Mouse (Mus musculus): Measurements from ENCODE around the gene Fmc1. TPM values are rescaled to one million over a fixed set of nuclear protein-coding genes. Genes with fewer than 3 reads are reported as not detected.

Fmc1 gene
- 24.2 TPM for total RNA-seq (2023)

DNA sequence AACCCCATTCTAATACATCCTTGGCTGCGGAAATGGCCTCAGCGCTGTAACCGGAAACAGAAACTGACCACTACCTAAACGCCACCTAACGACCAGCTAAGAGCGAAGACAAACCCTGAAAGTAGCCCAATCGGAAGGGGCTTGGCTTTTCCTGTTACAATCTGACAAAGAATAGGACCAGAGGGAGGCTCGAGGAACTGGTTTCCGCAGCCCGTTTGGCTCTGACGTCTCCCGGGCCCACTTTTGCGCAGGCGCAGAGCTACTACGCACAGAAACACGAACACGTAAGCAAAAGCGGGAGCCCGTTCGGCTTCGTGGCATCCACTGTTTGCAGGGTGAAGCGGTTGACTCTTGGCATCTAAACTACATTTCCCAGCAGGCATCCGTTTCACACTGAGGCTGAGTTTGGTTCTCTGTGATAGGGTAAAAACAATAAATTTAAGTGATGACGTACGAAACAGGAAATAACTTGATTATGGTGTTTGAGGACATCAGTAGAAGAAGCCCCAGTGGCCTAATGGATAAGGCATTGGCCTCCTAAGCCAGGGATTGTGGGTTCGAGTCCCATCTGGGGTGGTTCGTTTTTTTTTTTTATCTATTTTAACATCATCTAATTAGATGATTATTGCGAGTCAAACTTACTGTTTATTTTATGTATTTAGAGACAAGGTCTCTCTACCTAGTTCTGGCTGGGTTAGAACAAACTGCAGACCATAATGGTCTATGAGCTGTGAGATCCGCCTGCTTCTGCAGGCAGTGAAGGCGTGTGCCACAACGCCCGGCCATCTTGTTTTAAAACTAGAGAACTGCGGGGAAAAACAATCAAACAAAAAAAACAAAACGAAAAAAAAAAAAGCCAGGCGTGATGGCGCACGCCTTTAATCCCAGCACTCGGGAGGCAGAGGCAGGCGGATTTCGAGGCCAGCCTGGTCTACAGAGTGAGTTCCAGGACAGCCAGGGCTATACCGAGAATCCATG is at the start of gene Fmc1:
TSS of gene Fmc1 (plus strand) at position 75 of the 978 bp plus-strand sequence.

GRCm38 (mm10) chr6:38551062-38551988 is 18.0 kb downstream of the Fmc1 start, which contains the start of gene Luc7l2:
Gene Luc7l2, plus strand, starts transcription at chr6:38551334.

Other genes with a start within 250 kb of the Fmc1 start
- 6.2 TPM for gene Zc3hav1l, start 234.2 kb upstream of the Fmc1 start, total RNA-seq (2023)
- 355 TPM for gene Zc3hav1, start 178.9 kb upstream of the Fmc1 start, total RNA-seq (2023)
- not detected for gene Ttc26, start 152.0 kb upstream of the Fmc1 start, total RNA-seq (2023)
- 50.3 TPM for gene Ubn2, start 99.6 kb upstream of the Fmc1 start, total RNA-seq (2023)
- 371 TPM for gene Luc7l2, start 17.8 kb downstream of the Fmc1 start, total RNA-seq (2023)
- not detected for gene Klrg2, start 103.7 kb downstream of the Fmc1 start, total RNA-seq (2023)
- gene Clec2l, start 129.6 kb downstream of the Fmc1 start, total RNA-seq (2023): not detected